Mouse (Mus musculus) frontal cortex, adult (tissue): Measurements from ENCODE around the gene Cbfa2t3.

Experiments
- ATAC-seq: cut with Nextera tagmentation; 2 replicates; pipeline ENCODE4 v1.9.2; 2017; ENCODE audit warnings: mild to moderate bottlenecking, moderate library complexity, mixed read lengths; ENCODE audit not compliant: low TSS enrichment

Gene Cbfa2t3

GRCm38 (mm10) chr8:122610612-122611277 lies 88.2 kb downstream of the Cbfa2t3 start:
- no peak for ATAC-seq

- ATAC-seq = no peak
Measured at GRCm38 (mm10) chr8:122610209-122610608, 88.7 kb downstream of the Cbfa2t3 start.

GRCm38 (mm10) chr8:122606810-122607209 lies 92.1 kb downstream of the Cbfa2t3 start:
- no peak for ATAC-seq

- peak; percentile 80; the same call in 1 of the 2 replicates for ATAC-seq
Measured at GRCm38 (mm10) chr8:122605367-122605766, 93.5 kb downstream of the Cbfa2t3 start.

- ATAC-seq = no peak
Measured at GRCm38 (mm10) chr8:122604640-122605039, 94.3 kb downstream of the Cbfa2t3 start.

- ATAC-seq = no peak
Measured at GRCm38 (mm10) chr8:122600666-122601065, 98.2 kb downstream of the Cbfa2t3 start.

- ATAC-seq = no peak
Measured at GRCm38 (mm10) chr8:122596031-122596430, 102.9 kb downstream of the Cbfa2t3 start.

GRCm38 (mm10) chr8:122593783-122594507 lies 105.0 kb downstream of the Cbfa2t3 start:
- no peak for ATAC-seq

DNA sequence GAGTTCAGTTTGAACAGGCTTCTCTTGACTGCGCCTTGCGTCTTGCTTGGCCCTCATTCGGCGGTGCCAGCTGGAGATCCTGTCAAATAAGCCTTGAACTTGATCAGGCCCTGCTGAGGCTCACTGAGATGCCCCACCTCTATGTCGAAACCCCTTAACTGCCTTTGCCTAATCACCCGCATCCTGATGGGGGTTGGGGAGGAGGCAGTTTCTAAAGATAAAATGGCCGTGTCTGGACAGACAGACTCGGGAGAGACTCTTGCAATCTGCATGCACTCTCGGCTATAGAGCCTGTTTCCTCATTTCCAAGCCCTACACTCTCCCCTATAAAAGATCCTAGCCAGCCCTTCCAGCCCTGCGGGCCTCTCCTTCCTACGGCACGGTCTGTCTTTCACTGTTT lies 105.7 kb downstream of the Cbfa2t3 start:
- no peak for ATAC-seq

DNA sequence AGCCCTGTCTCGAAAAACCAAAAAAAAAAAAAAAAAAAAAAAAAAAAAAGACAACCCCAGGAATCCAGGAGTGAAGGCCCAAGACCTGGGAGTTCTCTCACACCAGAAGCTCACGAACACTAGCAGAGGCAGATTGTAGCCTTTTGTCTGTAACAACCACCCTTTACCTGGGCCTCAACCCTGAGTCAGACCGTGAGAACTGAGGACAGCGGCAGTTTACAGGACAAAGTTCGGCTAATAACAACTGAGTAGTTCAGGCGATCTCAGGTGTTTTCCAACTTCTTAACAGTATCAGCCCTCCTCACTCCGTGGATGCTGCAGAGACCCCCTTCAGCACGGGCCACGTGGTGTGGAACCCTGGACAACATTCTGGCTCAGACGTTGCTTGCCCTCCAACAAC lies 112.2 kb downstream of the Cbfa2t3 start:
- no peak for ATAC-seq

GRCm38 (mm10) chr8:122586171-122586570 lies 112.7 kb downstream of the Cbfa2t3 start:
- no peak for ATAC-seq

DNA sequence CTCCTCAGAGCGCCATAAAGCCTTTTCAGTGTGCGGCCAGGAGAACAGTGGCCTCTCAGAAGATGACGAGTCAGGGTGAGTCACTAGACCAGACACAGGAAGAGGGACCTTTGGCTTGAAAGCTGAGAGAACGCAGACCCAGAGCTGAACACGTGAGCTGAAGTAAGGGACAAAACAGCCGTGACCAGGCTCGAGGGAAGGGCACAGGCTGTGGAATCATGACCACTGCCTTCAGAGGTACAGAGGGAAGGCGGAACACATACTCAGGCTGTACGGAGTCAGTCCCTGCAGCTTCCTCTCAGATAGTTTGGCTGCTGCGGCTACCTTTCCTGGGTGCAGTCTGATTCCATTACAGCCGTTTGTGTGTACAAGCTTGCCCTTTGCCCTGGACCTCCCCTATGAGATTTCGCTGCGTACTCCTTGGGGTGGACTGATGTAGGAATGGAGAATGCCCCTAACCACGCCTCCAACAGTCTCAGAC lies 113.5 kb downstream of the Cbfa2t3 start:
- ATAC-seq = no peak

DNA sequence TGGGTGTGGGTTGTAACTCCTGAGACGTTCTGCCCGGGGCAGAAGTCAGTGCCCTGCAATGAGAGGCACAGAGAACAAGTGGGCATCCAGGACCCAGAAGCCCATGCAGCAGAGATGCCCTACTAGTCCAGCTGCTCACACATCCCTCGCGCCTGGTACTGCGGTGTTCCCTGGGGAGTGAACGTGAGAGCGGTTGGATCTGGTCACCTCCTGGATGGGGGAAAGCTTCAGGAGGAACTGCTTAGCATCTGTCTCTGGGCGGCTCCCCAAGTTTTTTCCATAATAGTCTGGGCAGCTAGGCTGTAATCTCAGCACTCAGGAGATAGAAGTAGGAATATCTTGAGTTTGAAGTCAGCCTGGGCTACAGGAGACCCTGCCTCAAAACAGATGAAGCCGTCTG lies 113.9 kb downstream of the Cbfa2t3 start:
- no peak; the same call in 1 of the 2 replicates for ATAC-seq

DNA sequence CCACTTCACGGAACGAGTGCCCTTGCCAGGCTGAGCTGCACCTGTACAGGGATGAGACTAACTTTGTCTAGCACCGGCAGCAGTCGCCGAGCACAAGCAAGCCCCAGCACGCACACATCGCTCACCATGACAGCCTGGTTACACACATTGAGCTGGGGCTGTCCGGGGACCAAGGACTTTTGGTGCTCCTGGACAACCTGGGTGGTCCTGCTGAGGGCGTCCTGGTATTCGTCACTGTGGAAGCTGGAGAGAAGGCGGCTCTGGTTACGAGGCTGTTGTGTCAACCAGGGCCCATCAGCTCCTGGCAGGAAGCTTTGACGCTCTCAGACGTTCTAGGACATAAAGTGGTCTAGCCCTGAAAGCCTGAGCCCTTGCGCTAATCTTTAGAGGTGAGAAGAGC lies 118.0 kb downstream of the Cbfa2t3 start:
- no peak for ATAC-seq

- ATAC-seq = no peak
Measured at GRCm38 (mm10) chr8:122579196-122579595, 119.7 kb downstream of the Cbfa2t3 start.

DNA sequence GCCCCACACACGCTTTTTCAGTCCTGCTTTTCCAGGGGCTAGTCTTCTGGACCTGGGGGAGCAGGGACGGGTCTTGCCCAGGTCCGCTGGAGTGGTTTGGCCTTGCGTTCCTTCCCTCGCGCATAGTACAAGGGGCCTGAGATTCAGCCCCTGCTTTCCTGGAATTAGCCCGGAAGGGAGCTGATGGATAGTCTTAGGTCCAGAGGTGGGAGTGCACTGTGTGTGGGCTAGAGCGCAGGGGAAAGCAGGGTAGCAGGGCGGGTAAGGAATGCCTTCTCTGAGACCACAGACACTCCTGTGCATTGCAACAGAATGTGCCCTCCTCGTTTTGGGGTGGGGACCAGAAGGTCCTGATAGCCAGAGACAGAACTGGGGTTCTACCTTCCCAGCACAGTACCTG lies 121.8 kb downstream of the Cbfa2t3 start:
- peak; percentile 14; the same call in 1 of the 2 replicates for ATAC-seq

DNA sequence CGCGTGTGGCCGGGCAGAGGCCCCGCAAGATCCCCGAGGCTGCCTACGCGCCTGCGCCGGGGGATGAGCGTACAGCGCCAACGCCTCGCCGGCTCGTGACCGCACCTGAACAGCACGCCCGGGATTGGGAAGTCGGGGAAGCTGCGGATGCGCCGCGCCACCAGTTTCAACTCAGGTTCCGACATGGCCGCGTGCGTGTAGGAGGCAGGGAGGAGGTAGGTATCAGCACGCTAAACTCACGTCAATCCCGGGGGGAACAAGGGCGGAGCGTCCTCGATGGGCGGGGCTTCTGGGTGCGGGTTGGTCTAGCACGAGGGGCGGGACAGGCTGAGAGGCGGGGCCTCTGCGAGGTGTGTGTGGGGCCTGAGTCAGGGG lies 122.3 kb downstream of the Cbfa2t3 start, which contains the start of gene Aprt:
Aprt (minus strand) TSS at position 262 of the 375 bp plus-strand sequence.
- peak; percentile 92 for ATAC-seq

- peak; percentile 13; the same call in 1 of the 2 replicates for ATAC-seq
Measured at GRCm38 (mm10) chr8:122575735-122576647, 122.9 kb downstream of the Cbfa2t3 start.

- ATAC-seq = no peak
Measured at GRCm38 (mm10) chr8:122575286-122575685, 123.6 kb downstream of the Cbfa2t3 start.
